Mouse (Mus musculus): ENCODE data around the gene Depdc5. TPM values are rescaled to one million over a fixed set of nuclear protein-coding genes. Genes with fewer than 3 reads are reported as not detected.
"Not testable (repeated sequence)": the region's sequence is repeated elsewhere in the genome, so short reads cannot be mapped to it uniquely, and the experiment has no call there.

The Depdc5 gene
- polyA plus RNA-seq, 1 experiment from 2014 or later, result 30.4 TPM

GRCm38 (mm10) chr5:32919281-32919680 is 55.8 kb downstream of the Depdc5 start:
- H3K36me3 ChIP-seq, result peaks cover 65% of the 10 kb centered on the region
- not testable (repeated sequence) for H3K4me3 ChIP-seq; H3K27ac ChIP-seq; H3K4me1 ChIP-seq; ATAC-seq (ENCODE audit: insufficient number of reproducible peaks, insufficient read depth, low FRiP score, low TSS enrichment); H3K4me2 ChIP-seq (replicated peaks); H3K9ac ChIP-seq; H3K9me3 ChIP-seq; H3K27me3 ChIP-seq
- 90% methylated on average over 2 of the region's 2 CpGs for WGBS

GRCm38 (mm10) chr5:32922906-32923305 is 59.4 kb downstream of the Depdc5 start:
- H3K4me2 ChIP-seq (replicated peaks), result no peak overlapping the region
- H3K9ac ChIP-seq, result no peak overlapping the region
- ATAC-seq (ENCODE audit: insufficient number of reproducible peaks, insufficient read depth, low FRiP score, low TSS enrichment), result no peak
- H3K9me3 ChIP-seq, result no peaks in the 10 kb centered on the region
- H3K4me3 ChIP-seq, result no peak overlapping the region
- no peaks in the 10 kb centered on the region for H3K27me3 ChIP-seq
- H3K27ac ChIP-seq, result no peak overlapping the region
- peaks cover 74% of the 10 kb centered on the region for H3K36me3 ChIP-seq
- H3K4me1 ChIP-seq, result no peaks in the 10 kb centered on the region
- 89% methylated on average over 4 of the region's 4 CpGs for WGBS

- ATAC-seq (ENCODE audit: insufficient number of reproducible peaks, insufficient read depth, low FRiP score, low TSS enrichment), result no peak
- no peak overlapping the region for H3K27ac ChIP-seq
- peaks cover 68% of the 10 kb centered on the region for H3K36me3 ChIP-seq
- H3K9ac ChIP-seq, result no peak overlapping the region
- no peak overlapping the region for H3K4me3 ChIP-seq
- H3K27me3 ChIP-seq, result no peaks in the 10 kb centered on the region
- no peaks in the 10 kb centered on the region for H3K9me3 ChIP-seq
- no peaks in the 10 kb centered on the region for H3K4me1 ChIP-seq
- whole genome bisulfite sequencing, result 75% methylated on average over 2 of the region's 2 CpGs
- no peak overlapping the region for H3K4me2 ChIP-seq (replicated peaks)
These were observed 67.3 kb downstream of the Depdc5 start for GRCm38 (mm10) chr5:32930761-32931160.

- 59% methylated on average over 2 of the region's 2 CpGs for WGBS
- Histone ChIP-seq H3K9me3 (no peaks in the 10 kb centered on the region), H3K4me3 (no peak overlapping the region)
These were observed 71.2 kb downstream of the Depdc5 start for GRCm38 (mm10) chr5:32934654-32935053.

GRCm38 (mm10) chr5:32940586-32940985 is 77.1 kb downstream of the Depdc5 start:
- WGBS, result 94% methylated on average over 7 of the region's 7 CpGs
- Histone ChIP-seq H3K27me3 (no peaks in the 10 kb centered on the region), H3K9ac (no peak overlapping the region), H3K4me2 (replicated peaks) (no peak overlapping the region), H3K4me3 (no peak overlapping the region), H3K27ac (no peak overlapping the region), H3K4me1 (no peaks in the 10 kb centered on the region), H3K36me3 (peaks cover 80% of the 10 kb centered on the region), H3K9me3 (no peaks in the 10 kb centered on the region)
- no peak for ATAC-seq (ENCODE audit: insufficient number of reproducible peaks, insufficient read depth, low FRiP score, low TSS enrichment)

More at GRCm38 (mm10) chr5:32934654-32935053, 71.2 kb downstream of the Depdc5 start:
- ATAC-seq (ENCODE audit: insufficient number of reproducible peaks, insufficient read depth, low FRiP score, low TSS enrichment), result no peak
- no peak overlapping the region for H3K9ac ChIP-seq
- H3K36me3 ChIP-seq, result peaks cover 59% of the 10 kb centered on the region
- H3K27me3 ChIP-seq, result no peaks in the 10 kb centered on the region
- no peaks in the 10 kb centered on the region for H3K4me1 ChIP-seq
- no peak overlapping the region for H3K4me2 ChIP-seq (replicated peaks)
- H3K27ac ChIP-seq, result no peak overlapping the region

- 94% methylated on average over 8 of the region's 8 CpGs for WGBS
- Histone ChIP-seq H3K4me3 (no peak overlapping the region), H3K9me3 (no peaks in the 10 kb centered on the region), H3K27ac (no peak overlapping the region), H3K4me1 (no peaks in the 10 kb centered on the region), H3K36me3 (peaks cover 78% of the 10 kb centered on the region), H3K27me3 (no peaks in the 10 kb centered on the region), H3K9ac (no peak overlapping the region), H3K4me2 (replicated peaks) (no peak overlapping the region)
- ATAC-seq (ENCODE audit: insufficient number of reproducible peaks, insufficient read depth, low FRiP score, low TSS enrichment), result no peak
These were observed 77.9 kb downstream of the Depdc5 start for GRCm38 (mm10) chr5:32941209-32941924.

- Histone ChIP-seq H3K9ac (no peak overlapping the region), H3K4me1 (no peaks in the 10 kb centered on the region), H3K4me3 (no peak overlapping the region), H3K36me3 (peaks cover 62% of the 10 kb centered on the region), H3K4me2 (replicated peaks) (no peak overlapping the region), H3K9me3 (no peaks in the 10 kb centered on the region), H3K27me3 (no peaks in the 10 kb centered on the region), H3K27ac (no peak overlapping the region)
- WGBS, result 92% methylated on average over 6 of the region's 6 CpGs
- no peak for ATAC-seq (ENCODE audit: insufficient number of reproducible peaks, insufficient read depth, low FRiP score, low TSS enrichment)
These were observed 86.6 kb downstream of the Depdc5 start for GRCm38 (mm10) chr5:32950077-32950476.

- H3K36me3 ChIP-seq, result peaks cover 61% of the 10 kb centered on the region
These were observed 87.3 kb downstream of the Depdc5 start for GRCm38 (mm10) chr5:32950702-32951274.

GRCm38 (mm10) chr5:32955716-32956115 is 92.2 kb downstream of the Depdc5 start:
- ATAC-seq (ENCODE audit: insufficient number of reproducible peaks, insufficient read depth, low FRiP score, low TSS enrichment), result no peak
- H3K9ac ChIP-seq, result no peak overlapping the region
- no peak overlapping the region for H3K27ac ChIP-seq
- peaks cover 45% of the 10 kb centered on the region for H3K36me3 ChIP-seq
- no peaks in the 10 kb centered on the region for H3K4me1 ChIP-seq
- H3K9me3 ChIP-seq, result no peaks in the 10 kb centered on the region
- H3K4me3 ChIP-seq, result no peak overlapping the region
- H3K27me3 ChIP-seq, result no peaks in the 10 kb centered on the region
- WGBS, result 92% methylated on average over 4 of the region's 4 CpGs
- no peak overlapping the region for H3K4me2 ChIP-seq (replicated peaks)

More at GRCm38 (mm10) chr5:32950702-32951274, 87.3 kb downstream of the Depdc5 start:
- Histone ChIP-seq H3K9me3 (no peaks in the 10 kb centered on the region), H3K27ac (no peak overlapping the region), H3K4me1 (no peaks in the 10 kb centered on the region), H3K4me2 (replicated peaks) (no peak overlapping the region), H3K27me3 (no peaks in the 10 kb centered on the region), H3K4me3 (no peak overlapping the region), H3K9ac (no peak overlapping the region)
- no peak for ATAC-seq (ENCODE audit: insufficient number of reproducible peaks, insufficient read depth, low FRiP score, low TSS enrichment)
- WGBS, result 86% methylated on average over 3 of the region's 3 CpGs

- no peak for ATAC-seq (ENCODE audit: insufficient number of reproducible peaks, insufficient read depth, low FRiP score, low TSS enrichment)
- 52% methylated on average over 3 of the region's 3 CpGs for WGBS
- no peak overlapping the region for H3K9ac ChIP-seq
These were observed 98.1 kb downstream of the Depdc5 start for GRCm38 (mm10) chr5:32961616-32962015.

GRCm38 (mm10) chr5:32962581-32962980 is 99.1 kb downstream of the Depdc5 start:
- H3K27ac ChIP-seq, result no peak overlapping the region
- H3K4me3 ChIP-seq, result no peak overlapping the region
- peaks cover 52% of the 10 kb centered on the region for H3K36me3 ChIP-seq
- H3K9ac ChIP-seq, result no peak overlapping the region
- H3K9me3 ChIP-seq, result no peaks in the 10 kb centered on the region
- H3K4me1 ChIP-seq, result no peaks in the 10 kb centered on the region
- 85% methylated on average over 1 of the region's 1 CpGs for WGBS
- H3K4me2 ChIP-seq (replicated peaks), result no peak overlapping the region
- no peak for ATAC-seq (ENCODE audit: insufficient number of reproducible peaks, insufficient read depth, low FRiP score, low TSS enrichment)
- no peaks in the 10 kb centered on the region for H3K27me3 ChIP-seq

More at GRCm38 (mm10) chr5:32961616-32962015, 98.1 kb downstream of the Depdc5 start:
- no peak overlapping the region for H3K27ac ChIP-seq
- no peaks in the 10 kb centered on the region for H3K9me3 ChIP-seq
- H3K4me3 ChIP-seq, result no peak overlapping the region
- no peak overlapping the region for H3K4me2 ChIP-seq (replicated peaks)
- no peaks in the 10 kb centered on the region for H3K4me1 ChIP-seq
- H3K27me3 ChIP-seq, result no peaks in the 10 kb centered on the region
- H3K36me3 ChIP-seq, result peaks cover 43% of the 10 kb centered on the region

- no peak overlapping the region for H3K27ac ChIP-seq
- H3K36me3 ChIP-seq, result peaks cover 34% of the 10 kb centered on the region
- no peak for ATAC-seq (ENCODE audit: insufficient number of reproducible peaks, insufficient read depth, low FRiP score, low TSS enrichment)
- no peaks in the 10 kb centered on the region for H3K9me3 ChIP-seq
- H3K4me2 ChIP-seq (replicated peaks), result no peak overlapping the region
- no peak overlapping the region for H3K9ac ChIP-seq
- H3K27me3 ChIP-seq, result no peaks in the 10 kb centered on the region
- WGBS, result 82% methylated on average over 4 of the region's 4 CpGs
- no peak overlapping the region for H3K4me3 ChIP-seq
- H3K4me1 ChIP-seq, result no peaks in the 10 kb centered on the region
These were observed 113.0 kb downstream of the Depdc5 start for GRCm38 (mm10) chr5:32976541-32976940.

Data from embryonic facial prominence, embryonic 12.5 days (tissue).